Mouse (Mus musculus): ENCODE data around the gene Smco3. TPM values are rescaled to one million over a fixed set of nuclear protein-coding genes. Genes with fewer than 3 reads are reported as not detected.

Gene Smco3
- polyA plus RNA-seq, 1 experiment from 2014 or later, result 1.1 TPM

GRCm38 (mm10) chr6:136831712-136832111 lies 3.5 kb downstream of the Smco3 start:
- ATAC-seq (ENCODE audit: low FRiP score, low TSS enrichment), result no peak
- H3K36me3 ChIP-seq (ENCODE audit: control insufficient read depth, insufficient read depth, low read length), result no peaks in the 10 kb centered on the region
- 69% methylated on average over 5 of the region's 5 CpGs for WGBS
- H3K4me3 ChIP-seq (ENCODE audit: low read length), result no peak overlapping the region
- H3K27ac ChIP-seq (ENCODE audit: low read depth, low read length), result no peak overlapping the region
- no peaks in the 10 kb centered on the region for H3K9me3 ChIP-seq (ENCODE audit: control insufficient read depth, low read length)
- H3K4me2 ChIP-seq (replicated peaks; ENCODE audit: low read depth, low read length), result no peak overlapping the region
- no peaks in the 10 kb centered on the region for H3K27me3 ChIP-seq (ENCODE audit: control insufficient read depth, insufficient read depth, low read length)
- no peak overlapping the region for H3K9ac ChIP-seq (ENCODE audit: low read depth, low read length)
- H3K4me1 ChIP-seq (ENCODE audit: control insufficient read depth, insufficient read depth, low read length), result no peaks in the 10 kb centered on the region

- Histone ChIP-seq H3K9ac (ENCODE audit: low read depth, low read length) (peak overlapping the region; percentile 59; the same call in 1 of the 2 replicates), H3K9me3 (ENCODE audit: control insufficient read depth, low read length) (no peaks in the 10 kb centered on the region), H3K36me3 (ENCODE audit: control insufficient read depth, insufficient read depth, low read length) (peaks cover 21% of the 10 kb centered on the region), H3K27ac (ENCODE audit: low read depth, low read length) (peak overlapping the region; percentile 73; the same call in 1 of the 2 replicates), H3K4me3 (ENCODE audit: low read length) (peak overlapping the region; percentile 100), H3K4me2 (replicated peaks; ENCODE audit: low read depth, low read length) (peak overlapping the region; percentile 63), H3K27me3 (ENCODE audit: control insufficient read depth, insufficient read depth, low read length) (no peaks in the 10 kb centered on the region), H3K4me1 (ENCODE audit: control insufficient read depth, insufficient read depth, low read length) (0 out of 2 replicates have a peak, but pooled peaks cover 3% of the 10 kb centered on the region)
- 39% methylated on average over 4 of the region's 4 CpGs for WGBS
- no peak for ATAC-seq (ENCODE audit: low FRiP score, low TSS enrichment)
Observed at GRCm38 (mm10) chr6:136828681-136829080, 6.6 kb downstream of the Smco3 start.

GRCm38 (mm10) chr6:136827881-136828561 lies 7.2 kb downstream of the Smco3 start, which contains the start of gene Wbp11:
Gene Wbp11, minus strand, starts transcription at chr6:136828233.
- no peaks in the 10 kb centered on the region for H3K27me3 ChIP-seq (ENCODE audit: control insufficient read depth, insufficient read depth, low read length)
- no peaks in the 10 kb centered on the region for H3K9me3 ChIP-seq (ENCODE audit: control insufficient read depth, low read length)
- peak within 1 kb of the TSS; percentile 99 for H3K9ac ChIP-seq (ENCODE audit: low read depth, low read length)
- peak; percentile 100 for ATAC-seq (ENCODE audit: low FRiP score, low TSS enrichment)
- peaks cover 24% of the 10 kb centered on the region for H3K36me3 ChIP-seq (ENCODE audit: control insufficient read depth, insufficient read depth, low read length)
- peak within 1 kb of the TSS; percentile 63 for H3K4me2 ChIP-seq (replicated peaks; ENCODE audit: low read depth, low read length)
- H3K4me1 ChIP-seq (ENCODE audit: control insufficient read depth, insufficient read depth, low read length), result 0 out of 2 replicates have a peak, but pooled peaks cover 3% of the 10 kb centered on the region
- H3K27ac ChIP-seq (ENCODE audit: low read depth, low read length), result peak within 1 kb of the TSS; percentile 86
- peak within 1 kb of the TSS; percentile 100 for H3K4me3 ChIP-seq (ENCODE audit: low read length)
- under 1% methylated on average over 45 of the region's 45 CpGs for WGBS

GRCm38 (mm10) chr6:136827516-136827880 lies 7.8 kb downstream of the Smco3 start, which contains the start of gene BC049715:
Gene BC049715, plus strand, starts transcription at chr6:136827626.
- under 1% methylated on average over 34 of the region's 34 CpGs for WGBS
- ATAC-seq (ENCODE audit: low FRiP score, low TSS enrichment), result no peak; the same call in 1 of the 2 replicates
- peak within 1 kb of the TSS; percentile 100 for H3K4me3 ChIP-seq (ENCODE audit: low read length)

GRCm38 (mm10) chr6:136827116-136827515 lies 8.1 kb downstream of the Smco3 start:
- Histone ChIP-seq H3K9ac (ENCODE audit: low read depth, low read length) (peak overlapping the region; percentile 99), H3K4me1 (ENCODE audit: control insufficient read depth, insufficient read depth, low read length) (0 out of 2 replicates have a peak, but pooled peaks cover 3% of the 10 kb centered on the region), H3K9me3 (ENCODE audit: control insufficient read depth, low read length) (no peaks in the 10 kb centered on the region), H3K27ac (ENCODE audit: low read depth, low read length) (no peak overlapping the region), H3K4me2 (replicated peaks; ENCODE audit: low read depth, low read length) (peak overlapping the region; percentile 63), H3K27me3 (ENCODE audit: control insufficient read depth, insufficient read depth, low read length) (no peaks in the 10 kb centered on the region), H3K36me3 (ENCODE audit: control insufficient read depth, insufficient read depth, low read length) (peaks cover 33% of the 10 kb centered on the region), H3K4me3 (ENCODE audit: low read length) (peak overlapping the region; percentile 100)
- no peak for ATAC-seq (ENCODE audit: low FRiP score, low TSS enrichment)
- WGBS, result 13% methylated on average over 7 of the region's 7 CpGs

More at GRCm38 (mm10) chr6:136827516-136827880, 7.8 kb downstream of the Smco3 start, which contains the start of gene BC049715:
- peak within 1 kb of the TSS; percentile 99 for H3K9ac ChIP-seq (ENCODE audit: low read depth, low read length)
- 0 out of 2 replicates have a peak, but pooled peaks cover 3% of the 10 kb centered on the region for H3K4me1 ChIP-seq (ENCODE audit: control insufficient read depth, insufficient read depth, low read length)
- no peaks in the 10 kb centered on the region for H3K27me3 ChIP-seq (ENCODE audit: control insufficient read depth, insufficient read depth, low read length)
- H3K36me3 ChIP-seq (ENCODE audit: control insufficient read depth, insufficient read depth, low read length), result peaks cover 29% of the 10 kb centered on the region
- peak within 1 kb of the TSS; percentile 86 for H3K27ac ChIP-seq (ENCODE audit: low read depth, low read length)
- no peaks in the 10 kb centered on the region for H3K9me3 ChIP-seq (ENCODE audit: control insufficient read depth, low read length)
- H3K4me2 ChIP-seq (replicated peaks; ENCODE audit: low read depth, low read length), result peak within 1 kb of the TSS; percentile 63

- Histone ChIP-seq H3K36me3 (ENCODE audit: control insufficient read depth, insufficient read depth, low read length) (peaks cover 54% of the 10 kb centered on the region), H3K27ac (ENCODE audit: low read depth, low read length) (no peak overlapping the region), H3K4me2 (replicated peaks; ENCODE audit: low read depth, low read length) (no peak overlapping the region), H3K9me3 (ENCODE audit: control insufficient read depth, low read length) (no peaks in the 10 kb centered on the region), H3K9ac (ENCODE audit: low read depth, low read length) (no peak overlapping the region), H3K4me3 (ENCODE audit: low read length) (no peak overlapping the region), H3K4me1 (ENCODE audit: control insufficient read depth, insufficient read depth, low read length) (0 out of 2 replicates have a peak, but pooled peaks cover 3% of the 10 kb centered on the region), H3K27me3 (ENCODE audit: control insufficient read depth, insufficient read depth, low read length) (no peaks in the 10 kb centered on the region)
- 92% methylated on average over 8 of the region's 8 CpGs for WGBS
- ATAC-seq (ENCODE audit: low FRiP score, low TSS enrichment), result no peak
Observed at GRCm38 (mm10) chr6:136824987-136825386, 10.3 kb downstream of the Smco3 start.

- ATAC-seq (ENCODE audit: low FRiP score, low TSS enrichment), result no peak
- peaks cover 93% of the 10 kb centered on the region for H3K36me3 ChIP-seq (ENCODE audit: control insufficient read depth, insufficient read depth, low read length)
- 94% methylated on average over 17 of the region's 18 CpGs for whole genome bisulfite sequencing
Observed at GRCm38 (mm10) chr6:136821086-136821485, 14.2 kb downstream of the Smco3 start.

GRCm38 (mm10) chr6:136820381-136820780 lies 14.9 kb downstream of the Smco3 start:
- Histone ChIP-seq H3K27ac (ENCODE audit: low read depth, low read length) (no peak overlapping the region), H3K9ac (ENCODE audit: low read depth, low read length) (no peak overlapping the region), H3K36me3 (ENCODE audit: control insufficient read depth, insufficient read depth, low read length) (peaks cover 95% of the 10 kb centered on the region), H3K4me3 (ENCODE audit: low read length) (no peak overlapping the region), H3K4me2 (replicated peaks; ENCODE audit: low read depth, low read length) (no peak overlapping the region), H3K4me1 (ENCODE audit: control insufficient read depth, insufficient read depth, low read length) (no peaks in the 10 kb centered on the region), H3K9me3 (ENCODE audit: control insufficient read depth, low read length) (no peaks in the 10 kb centered on the region), H3K27me3 (ENCODE audit: control insufficient read depth, insufficient read depth, low read length) (no peaks in the 10 kb centered on the region)
- no peak for ATAC-seq (ENCODE audit: low FRiP score, low TSS enrichment)
- WGBS, result 98% methylated on average over 21 of the region's 21 CpGs

More at GRCm38 (mm10) chr6:136821086-136821485, 14.2 kb downstream of the Smco3 start:
- H3K9me3 ChIP-seq (ENCODE audit: control insufficient read depth, low read length), result no peaks in the 10 kb centered on the region
- H3K4me3 ChIP-seq (ENCODE audit: low read length), result no peak overlapping the region
- no peak overlapping the region for H3K4me2 ChIP-seq (replicated peaks; ENCODE audit: low read depth, low read length)
- H3K9ac ChIP-seq (ENCODE audit: low read depth, low read length), result no peak overlapping the region
- no peaks in the 10 kb centered on the region for H3K27me3 ChIP-seq (ENCODE audit: control insufficient read depth, insufficient read depth, low read length)
- no peak overlapping the region for H3K27ac ChIP-seq (ENCODE audit: low read depth, low read length)
- no peaks in the 10 kb centered on the region for H3K4me1 ChIP-seq (ENCODE audit: control insufficient read depth, insufficient read depth, low read length)

- H3K4me2 ChIP-seq (replicated peaks; ENCODE audit: low read depth, low read length), result no peak overlapping the region
- no peak for ATAC-seq (ENCODE audit: low FRiP score, low TSS enrichment)
- 93% methylated on average over 3 of the region's 3 CpGs for WGBS
Observed at GRCm38 (mm10) chr6:136817549-136817948, 17.7 kb downstream of the Smco3 start.

More at GRCm38 (mm10) chr6:136817549-136817948, 17.7 kb downstream of the Smco3 start:
- no peaks in the 10 kb centered on the region for H3K9me3 ChIP-seq (ENCODE audit: control insufficient read depth, low read length)
- peaks cover 94% of the 10 kb centered on the region for H3K36me3 ChIP-seq (ENCODE audit: control insufficient read depth, insufficient read depth, low read length)
- no peaks in the 10 kb centered on the region for H3K27me3 ChIP-seq (ENCODE audit: control insufficient read depth, insufficient read depth, low read length)
- H3K4me3 ChIP-seq (ENCODE audit: low read length), result no peak overlapping the region
- H3K27ac ChIP-seq (ENCODE audit: low read depth, low read length), result no peak overlapping the region
- no peaks in the 10 kb centered on the region for H3K4me1 ChIP-seq (ENCODE audit: control insufficient read depth, insufficient read depth, low read length)
- no peak overlapping the region for H3K9ac ChIP-seq (ENCODE audit: low read depth, low read length)
